Mouse (Mus musculus) ES-E14 (cell line): ENCODE measurements around the gene Yes1. TPM values are rescaled to one million over a fixed set of nuclear protein-coding genes. Genes with fewer than 3 reads are reported as not detected.
"Not testable (repeated sequence)": the region's sequence is repeated elsewhere in the genome, so short reads cannot be mapped to it uniquely, and the experiment has no call there.

Experiments
- DNase-seq: peaks from one replicate; pipeline ENCODE4 v3.0.0-alpha.2; 2013; ENCODE audit warnings: low read depth, low spot score
- H3K27ac ChIP-seq: 2 replicates; pipeline ENCODE4 v1.5.1; 2012; ENCODE audit warnings: low read depth, mild to moderate bottlenecking, low read length, moderate library complexity, mixed read lengths; ENCODE audit not compliant: poor library complexity, insufficient read depth, severe bottlenecking
- H3K36me3 ChIP-seq: 2 replicates; pipeline ENCODE4 v1.6.1; 2012; ENCODE audit warnings: mild to moderate bottlenecking, low read length, moderate library complexity, mixed read lengths; ENCODE audit not compliant: control insufficient read depth, poor library complexity, insufficient read depth, severe bottlenecking
- H3K4me1 ChIP-seq, 2 experiments: fragments of 150-350 bp in 1 of 2; sonication (generic) in 1 of 2; 2 replicates each; pipeline ENCODE4 v1.6.1; 2012; ENCODE audit warnings: low read length in 2 of 2, mild to moderate bottlenecking in 1 of 2, mixed read lengths in 1 of 2; ENCODE audit not compliant: control insufficient read depth in 2 of 2, insufficient read depth in 2 of 2, poor library complexity in 1 of 2
- H3K4me3 ChIP-seq, 2 experiments: fragments of 150-350 bp in 1 of 2; sonication (generic) in 1 of 2; 2 replicates each; pipeline ENCODE4 v1.5.1; 2012; ENCODE audit warnings: low read length in 2 of 2, low read depth in 1 of 2, mild to moderate bottlenecking in 1 of 2, mixed read lengths in 1 of 2; ENCODE audit not compliant: insufficient read depth in 1 of 2, poor library complexity in 1 of 2, severe bottlenecking in 1 of 2
- H3K9ac ChIP-seq: 2 replicates; pipeline ENCODE4 v1.6.1; 2012; ENCODE audit warnings: low read depth, mild to moderate bottlenecking, low read length, mixed read lengths; ENCODE audit not compliant: poor library complexity, insufficient read depth, severe bottlenecking
- H3K9me3 ChIP-seq: fragments of 150-350 bp; sonication (generic); 2 replicates; pipeline ENCODE4 v1.6.1; 2012; ENCODE audit warnings: low read depth, mild to moderate bottlenecking, low read length; ENCODE audit not compliant: control insufficient read depth, insufficient read depth
- CHD2 ChIP-seq: IDR thresholded peaks from 2 replicates; pipeline ENCODE4 v1.6.1; 2014; ENCODE audit warnings: mild to moderate bottlenecking, low read depth, low read length, inconsistent platforms
- HCFC1 ChIP-seq: IDR thresholded peaks from 2 replicates; pipeline ENCODE4 v1.6.1; 2012; ENCODE audit warnings: low read length, inconsistent platforms, borderline replicate concordance; ENCODE audit not compliant: insufficient read depth
- MAFK ChIP-seq: IDR thresholded peaks from 2 replicates; pipeline ENCODE4 v1.6.1; 2014; ENCODE audit warnings: mild to moderate bottlenecking, low read depth, low read length, inconsistent platforms; ENCODE audit not compliant: insufficient read depth
- ZC3H11A ChIP-seq: IDR thresholded peaks from 2 replicates; pipeline ENCODE4 v1.6.1; 2012; ENCODE audit warnings: low read depth, mild to moderate bottlenecking, inconsistent platforms, low read length, borderline replicate concordance
- ZNF384 ChIP-seq: IDR thresholded peaks from 2 replicates; pipeline ENCODE4 v1.6.1; 2012; ENCODE audit warnings: low read depth, low read length, inconsistent platforms
- in situ Hi-C, 2 experiments: fragments of 600-800 bp; cut with MboI; formaldehyde crosslinking; loops; one replicate each; pipeline ENCODE4 v1.15.1; 2025; ENCODE audit warnings: low sequenced_read_pairs in 2 of 2, inconsistent platforms in 1 of 2; ENCODE audit not compliant: unreplicated experiment in 2 of 2
- total RNA-seq: library from RNA; depleted of rRNA; stranded (reverse); fragments of 300-350 nt; gene quantifications from 2 replicates; pipeline ENCODE4 v1.2.3, GENCODE M21; 2012

Yes1 gene
- total RNA-seq, 1 experiment, result 84.7 TPM

- Histone ChIP-seq H3K4me3 (no peak overlapping the region), H3K4me1 (peaks cover 0 to 8% of the 10 kb centered on the region in 2 experiments; a peak in 2 of 4 replicates)
- in situ Hi-C loops, result no loop called here
Measured at GRCm38 (mm10) chr5:32718916-32719315, 107.9 kb downstream of the Yes1 start.

DNA sequence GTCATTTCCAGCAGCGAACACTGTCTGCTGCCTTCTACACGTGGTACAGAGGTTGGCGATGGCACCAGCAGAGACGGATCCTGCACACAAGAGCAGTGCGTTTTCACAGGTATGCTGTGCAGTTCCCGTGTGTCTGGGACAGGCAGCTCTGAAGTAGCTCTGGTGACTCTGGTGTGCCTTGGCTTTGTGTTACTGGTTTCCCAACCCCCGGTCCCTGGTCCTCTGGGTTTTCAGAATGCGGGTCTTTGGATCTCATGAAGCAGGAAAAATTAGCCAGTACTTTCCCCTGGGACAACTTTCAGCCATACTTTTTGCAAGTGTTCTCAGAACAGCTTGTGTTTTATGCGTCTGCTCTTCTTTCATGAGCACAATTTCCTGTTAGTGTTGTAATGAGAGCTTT, 109.4 kb downstream of the Yes1 start:
- in situ Hi-C loops, result no loop called here
- Histone ChIP-seq H3K9me3 (no peaks in the 10 kb centered on the region), H3K4me1 (peaks cover 0 to 9% of the 10 kb centered on the region in 2 experiments; a peak in 2 of 4 replicates), H3K27ac (no peak overlapping the region), H3K36me3 (no peaks in the 10 kb centered on the region), H3K9ac (no peak overlapping the region), H3K4me3 (no peak overlapping the region)
- no peak for TF ChIP-seq CHD2
- TF ChIP-seq ZNF384, result no peak
- no peak for TF ChIP-seq HCFC1
- TF ChIP-seq ZC3H11A, result no peak
- no peak for TF ChIP-seq MAFK
- no peak for DNase-seq

More at GRCm38 (mm10) chr5:32718916-32719315, 107.9 kb downstream of the Yes1 start:
- no peak for DNase-seq
- H3K27ac ChIP-seq, result no peak overlapping the region
- H3K9ac ChIP-seq, result no peak overlapping the region
- no peaks in the 10 kb centered on the region for H3K36me3 ChIP-seq
- no peak for TF ChIP-seq ZC3H11A
- no peak for TF ChIP-seq CHD2
- TF ChIP-seq MAFK, result no peak
- TF ChIP-seq ZNF384, result no peak
- TF ChIP-seq HCFC1, result no peak
- H3K9me3 ChIP-seq, result no peaks in the 10 kb centered on the region

DNA sequence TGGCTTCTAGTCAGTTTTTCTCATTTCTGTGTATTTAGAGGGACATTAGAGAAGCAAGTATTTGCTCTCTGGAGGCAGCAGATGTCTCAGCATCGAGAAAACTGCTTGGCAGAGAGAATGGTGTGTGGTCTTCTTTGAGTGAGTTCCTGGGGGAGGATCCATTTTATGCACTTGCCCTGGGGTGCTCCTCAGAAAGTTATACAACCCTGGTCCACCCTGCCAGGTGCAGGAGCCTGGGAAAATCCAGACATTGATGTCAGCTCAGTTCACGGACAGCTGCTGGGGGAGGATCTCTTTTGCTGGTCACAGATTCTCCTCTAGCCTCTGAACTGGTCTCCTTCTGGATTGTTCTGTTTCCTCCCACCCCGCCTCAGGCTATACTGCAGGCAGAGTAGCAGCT, 110.3 kb downstream of the Yes1 start:
- in situ Hi-C loops, result no loop called here

GRCm38 (mm10) chr5:32722263-32722662, 111.3 kb downstream of the Yes1 start:
- DNase-seq, result no peak
- Histone ChIP-seq H3K27ac (no peak overlapping the region), H3K36me3 (no peaks in the 10 kb centered on the region), H3K4me3 (no peak overlapping the region), H3K9me3 (no peaks in the 10 kb centered on the region), H3K4me1 (peaks cover 0 to 10% of the 10 kb centered on the region in 2 experiments; a peak in 2 of 4 replicates), H3K9ac (no peak overlapping the region)
- in situ Hi-C loops, result no loop called here
- TF ChIP-seq ZC3H11A (no peak), HCFC1 (no peak), MAFK (no peak), CHD2 (no peak), ZNF384 (no peak)

More for the DNA sequence above, 110.3 kb downstream of the Yes1 start:
- Histone ChIP-seq H3K27ac (no peak overlapping the region), H3K9ac (no peak overlapping the region), H3K36me3 (no peaks in the 10 kb centered on the region), H3K9me3 (no peaks in the 10 kb centered on the region), H3K4me1 (peaks cover 0 to 10% of the 10 kb centered on the region in 2 experiments; a peak in 2 of 4 replicates), H3K4me3 (no peak overlapping the region)
- no peak for DNase-seq
- TF ChIP-seq ZNF384 (no peak), MAFK (no peak), CHD2 (no peak), ZC3H11A (no peak), HCFC1 (no peak)

DNA sequence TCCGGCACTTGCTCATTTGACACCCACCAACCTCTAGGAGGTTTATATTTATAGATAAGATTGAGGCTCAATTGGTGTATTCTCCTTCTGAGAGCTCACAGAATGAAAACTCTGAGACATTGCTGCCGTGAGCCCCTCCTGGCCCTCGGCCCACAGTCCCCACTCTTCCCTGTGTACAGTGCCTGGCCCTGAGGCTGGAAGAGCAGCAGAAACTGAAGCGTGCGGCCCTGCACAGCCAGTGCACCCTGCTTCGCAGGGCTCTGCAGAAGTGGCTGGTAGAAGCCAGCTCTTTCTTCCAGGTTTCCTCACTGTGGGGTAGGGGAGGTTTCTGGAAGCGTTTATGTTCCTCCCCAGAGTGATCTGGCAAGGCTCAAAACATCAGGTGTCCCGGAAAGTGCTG, 111.7 kb downstream of the Yes1 start:
- H3K27ac ChIP-seq, H3K4me3 ChIP-seq, DNase-seq, in situ Hi-C loops, H3K36me3 ChIP-seq, H3K9ac ChIP-seq, H3K9me3 ChIP-seq: not testable (repeated sequence)
- peaks cover 0 to 10% of the 10 kb centered on the region in 2 experiments; a peak in 2 of 4 replicates for H3K4me1 ChIP-seq
